Mouse (Mus musculus) kidney, adult 2 months (tissue): Measurements from ENCODE around the gene Ptges2.

ENCODE experiments used
- CTCF ChIP-seq: fragments of 200-500 bp; conservative IDR thresholded peaks from 2 replicates; pipeline ENCODE4 v1.5.1; 2011; ENCODE audit warnings: low read depth, mild to moderate bottlenecking, control low read depth, low read length, moderate library complexity, mixed read lengths; ENCODE audit not compliant: insufficient read depth, insufficient read length
- POLR2A ChIP-seq: fragments of 200-500 bp; IDR thresholded peaks from one replicate; pipeline ENCODE4 v1.6.1; 2011; ENCODE audit warnings: low read depth, low read length, control low read depth

- TF ChIP-seq POLR2A (no peak), CTCF (no peak)
Measured at GRCm38 (mm10) chr2:32453641-32454303, 58.1 kb downstream of the Ptges2 start.
